Mouse (Mus musculus): Measurements from ENCODE around the gene Wdr20.

- TF ChIP-seq EP300 (IDR thresholded peaks at IDR 0.05; ENCODE audit: low read depth) (no peak), CTCF (IDR thresholded peaks at IDR 0.05; ENCODE audit: low read depth) (no peak)
These were observed 59.0 kb downstream of the Wdr20 start for GRCm38 (mm10) chr12:110796748-110797147.

Data from heart, postnatal 0 days (tissue).